Comparison of ENCODE assay signal across 9 mouse cellular contexts in the genomic region with DNA sequence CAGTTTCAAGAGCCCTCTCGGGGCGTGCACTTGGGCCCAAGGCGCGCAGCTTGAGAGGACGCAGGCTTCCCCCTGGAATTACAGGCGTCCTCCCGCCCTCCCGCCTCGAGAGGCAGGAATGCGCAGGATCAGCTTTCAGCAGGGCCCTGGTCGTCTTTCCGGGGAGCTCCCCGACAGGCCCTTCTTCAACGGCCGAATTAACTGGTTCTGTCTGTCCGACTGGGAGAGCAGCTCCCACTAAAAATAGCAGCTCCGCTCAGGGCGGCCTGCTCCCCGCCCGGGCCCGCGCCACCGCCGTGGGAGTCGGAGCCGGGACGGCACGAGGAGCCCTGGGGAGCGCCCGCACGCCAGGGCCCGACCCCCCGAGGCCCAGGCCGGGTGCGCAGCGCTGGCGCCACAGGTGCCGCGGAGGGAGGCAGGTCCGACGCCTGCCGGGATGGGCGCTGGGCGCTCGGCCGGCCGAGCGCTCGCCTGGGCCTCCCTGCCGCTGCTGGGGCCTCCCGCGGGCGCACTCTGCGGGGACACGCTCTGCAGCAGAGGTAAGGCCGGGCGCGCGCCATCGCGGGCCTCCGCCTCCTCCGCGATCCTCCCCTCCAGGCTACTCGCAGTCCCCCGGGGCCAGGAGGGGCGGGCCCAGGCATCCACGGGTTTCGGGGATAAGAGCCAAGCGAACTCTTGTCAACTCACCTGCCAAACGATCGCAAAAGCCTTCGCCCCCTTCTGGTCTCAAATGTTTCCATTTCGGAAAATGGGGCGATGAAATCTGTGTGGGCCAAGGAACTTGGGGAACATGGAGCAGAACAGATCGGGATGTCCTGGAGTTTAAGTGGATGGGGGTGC. TPM values are rescaled to one million over a fixed set of nuclear protein-coding genes. Genes with fewer than 3 reads are reported as not detected.
DNase-seq lines count a peak whose midpoint lies in the region; ATAC-seq and TF ChIP-seq lines count a peak whose summit lies in the region.
"Had no signal": no experiment of that assay in that cellular context is flagged by ENCODE, and none has a peak within 500 bp of the region (broad histone marks: within the 10 kb centered on the region; RNA-seq: fewer than 3 reads in every experiment).

No protein-coding gene starts in this region.

- TF ChIP-seq POLR2A in kidney, adult 2 months (IDR thresholded peaks at IDR 0.05; ENCODE audit: low read depth, low read length): no peak

- peak; percentile 17 to 43 for DNase-seq in left cerebral cortex, postnatal 36 days (ENCODE audit: low spot score in 2 of 2)
- DNase-seq in left cerebral cortex, adult 11 months (ENCODE audit: low spot score): no peak
- peak; percentile 39 to 46 for DNase-seq in cerebellum, postnatal 36 days
- DNase-seq in kidney, adult 2 months: peak; percentile 82
- peak; percentile 56 for DNase-seq in retina, embryonic 14.5 days (ENCODE audit: low spot score)

- H3K27ac ChIP-seq in kidney, adult 2 months (ENCODE audit: insufficient read depth, low read depth, low read length): peak overlapping the region; percentile 74
- peak overlapping the region; percentile 97 for H3K27ac ChIP-seq in lung, embryonic 15.5 days

- H3K4me3 ChIP-seq in kidney, adult 2 months (ENCODE audit: insufficient read depth, low read depth, low read length): peak overlapping the region; percentile 54
- peak overlapping the region; percentile 54 for H3K4me3 ChIP-seq in lung, embryonic 15.5 days

- H3K36me3 ChIP-seq in kidney, adult 2 months (ENCODE audit: control insufficient read depth, insufficient read depth, low read length): no peaks in the 10 kb centered on the region
- H3K36me3 ChIP-seq in lung, embryonic 15.5 days: no peaks in the 10 kb centered on the region

- peak overlapping the region; percentile 69 for H3K9ac ChIP-seq in lung, embryonic 15.5 days

- H3K27me3 ChIP-seq in kidney, adult 2 months (replicated peaks; ENCODE audit: control insufficient read depth, insufficient read depth, low read length): no peaks in the 10 kb centered on the region
- H3K27me3 ChIP-seq in lung, embryonic 15.5 days: peaks cover 25% of the 10 kb centered on the region; the same call in 1 of the 2 replicates
- H3K27me3 ChIP-seq: Patski had no signal

- peak overlapping the region; percentile 94 for H3K4me2 ChIP-seq in lung, embryonic 15.5 days

- peak; percentile 46 for ATAC-seq in granulocyte monocyte progenitor cell, adult 5-6 weeks (replicated peaks; ENCODE audit: poor library complexity, severe bottlenecking)
- ATAC-seq in lung, embryonic 15.5 days (ENCODE audit: borderline replicate concordance, extremely low read depth, low FRiP score, low TSS enrichment): peak; percentile 60; the same call in 1 of the 2 replicates
- ATAC-seq in activated CD4-positive, CD25-positive, alpha-beta regulatory T cell, adult 4 months: no peak
- ATAC-seq: Patski had no signal

- TF ChIP-seq CTCF in kidney, adult 2 months (conservative IDR thresholded peaks at IDR 0.05; ENCODE audit: insufficient read depth, insufficient read length, low read depth, low read length): no peak; the same call in 1 of the 2 replicates

- 5% methylated on average over 76 of the region's 76 CpGs for WGBS in kidney, adult 2 months
- under 1% methylated on average over 76 of the region's 76 CpGs for WGBS in lung, embryonic 15.5 days

- intact Hi-C loops in left cerebral cortex, postnatal 36 days (cut with DNase I): no loop called here

- no peaks in the 10 kb centered on the region; the same call in 1 of the 2 replicates for H3K4me1 ChIP-seq in kidney, adult 2 months (ENCODE audit: control insufficient read depth, insufficient read depth, low read length)
- peaks cover 30% of the 10 kb centered on the region for H3K4me1 ChIP-seq in lung, embryonic 15.5 days

- H3K9me3 ChIP-seq in lung, embryonic 15.5 days: no peaks in the 10 kb centered on the region

RNA-seq across cellular contexts. Expression of gene Dab2ip, which starts 23.7 kb away (rescaled TPM):
- 100 to 1,000 TPM; 144 to 156 TPM for total RNA-seq in left cerebral cortex, postnatal 36 days (2021)
- 3.6 and 8.0 TPM in 2 replicates for total RNA-seq in granulocyte monocyte progenitor cell, adult 5-6 weeks (2014; fragmentation: Nextera tagmentation)
- total RNA-seq in granulocyte monocyte progenitor cell, adult 5-6 weeks (2017): 3.0 and 3.9 TPM in 2 replicates
- polyA plus RNA-seq in kidney, adult 2 months (2012; rRNA removed): 32.9 and 42.9 TPM in 2 replicates
- polyA plus RNA-seq in lung, embryonic 15.5 days (2015; fragmentation: Nextera tagmentation; extraction: Ambion mirVana): 54.2 and 60.2 TPM in 2 replicates
- under 1 TPM; 0.26 to 0.68 TPM for polyA plus RNA-seq in activated CD4-positive, CD25-positive, alpha-beta regulatory T cell, adult 4 months (2017; shearing (Covaris generic))

Comparison
In these comparisons a context has a peak if more than half of its experiments do, and no peak if none do; other contexts are left out.
1. RNA of gene Dab2ip, which starts 23.7 kb away (polyA plus RNA-seq): 54.2 to 60.2 TPM in lung, embryonic 15.5 days and 32.9 to 42.9 TPM in kidney, adult 2 months; 0.26 to 0.68 TPM in activated CD4-positive, CD25-positive, alpha-beta regulatory T cell, adult 4 months; every median in the first group is over 10 times any median in the second.